Mouse (Mus musculus): ENCODE measurements around the gene Bend3. TPM values are rescaled to one million over a fixed set of nuclear protein-coding genes. Genes with fewer than 3 reads are reported as not detected.

Bend3 gene
- polyA plus RNA-seq, 1 experiment from 2014 or later: 2.8 TPM

- Histone ChIP-seq H3K27me3 (ENCODE audit: insufficient read depth, low read length) (no peaks in the 10 kb centered on the region), H3K36me3 (ENCODE audit: insufficient read depth, low read length) (no peaks in the 10 kb centered on the region), H3K4me3 (replicated peaks; ENCODE audit: low read depth, low read length) (no peak overlapping the region), H3K27ac (peak overlapping the region; percentile 77), H3K9me3 (replicated peaks; ENCODE audit: low read length) (no peaks in the 10 kb centered on the region), H3K4me1 (replicated peaks; ENCODE audit: insufficient read depth, low read length) (no peaks in the 10 kb centered on the region), H3K9ac (ENCODE audit: low read depth, low read length) (no peak overlapping the region), H3K4me2 (ENCODE audit: low read length) (no peak overlapping the region)
- DNase-seq (ENCODE audit: low spot score): peak; percentile 28
- WGBS: 63% methylated on average over 5 of the region's 5 CpGs
- TF ChIP-seq CTCF (IDR thresholded peaks at IDR 0.05; ENCODE audit: low read depth): no peak
- peak; percentile 88 for ATAC-seq (replicated peaks; ENCODE audit: low FRiP score, low read depth)
These were observed 15.8 kb upstream of the Bend3 start for GRCm38 (mm10) chr10:43462821-43463220.

GRCm38 (mm10) chr10:43463227-43463626, 15.4 kb upstream of the Bend3 start:
- WGBS: 36% methylated on average over 3 of the region's 3 CpGs
- DNase-seq (ENCODE audit: low spot score): no peak
- H3K4me1 ChIP-seq (replicated peaks; ENCODE audit: insufficient read depth, low read length): no peaks in the 10 kb centered on the region
- no peak for TF ChIP-seq CTCF (IDR thresholded peaks at IDR 0.05; ENCODE audit: low read depth)
- no peak overlapping the region for H3K4me3 ChIP-seq (replicated peaks; ENCODE audit: low read depth, low read length)
- no peak overlapping the region for H3K4me2 ChIP-seq (ENCODE audit: low read length)
- H3K9me3 ChIP-seq (replicated peaks; ENCODE audit: low read length): no peaks in the 10 kb centered on the region
- no peaks in the 10 kb centered on the region for H3K27me3 ChIP-seq (ENCODE audit: insufficient read depth, low read length)
- ATAC-seq (replicated peaks; ENCODE audit: low FRiP score, low read depth): peak; percentile 47
- peak overlapping the region; percentile 77 for H3K27ac ChIP-seq
- H3K9ac ChIP-seq (ENCODE audit: low read depth, low read length): no peak overlapping the region
- H3K36me3 ChIP-seq (ENCODE audit: insufficient read depth, low read length): no peaks in the 10 kb centered on the region

GRCm38 (mm10) chr10:43466223-43466622, 12.4 kb upstream of the Bend3 start:
- H3K4me2 ChIP-seq (ENCODE audit: low read length): no peak overlapping the region
- H3K9ac ChIP-seq (ENCODE audit: low read depth, low read length): no peak overlapping the region
- H3K4me1 ChIP-seq (replicated peaks; ENCODE audit: insufficient read depth, low read length): no peaks in the 10 kb centered on the region
- H3K36me3 ChIP-seq (ENCODE audit: insufficient read depth, low read length): no peaks in the 10 kb centered on the region
- WGBS: 83% methylated on average over 2 of the region's 2 CpGs
- ATAC-seq (replicated peaks; ENCODE audit: low FRiP score, low read depth) (no peak), DNase-seq (ENCODE audit: low spot score) (no peak)
- no peak overlapping the region for H3K27ac ChIP-seq
- no peaks in the 10 kb centered on the region for H3K27me3 ChIP-seq (ENCODE audit: insufficient read depth, low read length)
- H3K4me3 ChIP-seq (replicated peaks; ENCODE audit: low read depth, low read length): no peak overlapping the region
- TF ChIP-seq CTCF (IDR thresholded peaks at IDR 0.05; ENCODE audit: low read depth): no peak
- H3K9me3 ChIP-seq (replicated peaks; ENCODE audit: low read length): no peaks in the 10 kb centered on the region

- no peaks in the 10 kb centered on the region for H3K9me3 ChIP-seq (replicated peaks; ENCODE audit: low read length)
- no peak for TF ChIP-seq CTCF (IDR thresholded peaks at IDR 0.05; ENCODE audit: low read depth)
- no peak overlapping the region for H3K4me3 ChIP-seq (replicated peaks; ENCODE audit: low read depth, low read length)
These were observed 11.0 kb upstream of the Bend3 start for GRCm38 (mm10) chr10:43467659-43468058.

GRCm38 (mm10) chr10:43468293-43468692, 10.3 kb upstream of the Bend3 start:
- no peaks in the 10 kb centered on the region for H3K9me3 ChIP-seq (replicated peaks; ENCODE audit: low read length)
- H3K36me3 ChIP-seq (ENCODE audit: insufficient read depth, low read length): no peaks in the 10 kb centered on the region
- H3K9ac ChIP-seq (ENCODE audit: low read depth, low read length): no peak overlapping the region
- H3K4me2 ChIP-seq (ENCODE audit: low read length): no peak overlapping the region
- ATAC-seq (replicated peaks; ENCODE audit: low FRiP score, low read depth): no peak
- no peak overlapping the region for H3K4me3 ChIP-seq (replicated peaks; ENCODE audit: low read depth, low read length)
- H3K27ac ChIP-seq: no peak overlapping the region
- no peaks in the 10 kb centered on the region for H3K4me1 ChIP-seq (replicated peaks; ENCODE audit: insufficient read depth, low read length)
- 93% methylated on average over 6 of the region's 6 CpGs for WGBS
- no peak for TF ChIP-seq CTCF (IDR thresholded peaks at IDR 0.05; ENCODE audit: low read depth)
- H3K27me3 ChIP-seq (ENCODE audit: insufficient read depth, low read length): no peaks in the 10 kb centered on the region
- no peak for DNase-seq (ENCODE audit: low spot score)

More at GRCm38 (mm10) chr10:43467659-43468058, 11.0 kb upstream of the Bend3 start:
- H3K9ac ChIP-seq (ENCODE audit: low read depth, low read length): no peak overlapping the region
- ATAC-seq (replicated peaks; ENCODE audit: low FRiP score, low read depth): 0 out of 2 replicates have a peak, but pooled peaks have one; percentile 29
- WGBS: 29% methylated on average over 13 of the region's 13 CpGs
- no peaks in the 10 kb centered on the region for H3K4me1 ChIP-seq (replicated peaks; ENCODE audit: insufficient read depth, low read length)
- H3K27me3 ChIP-seq (ENCODE audit: insufficient read depth, low read length): no peaks in the 10 kb centered on the region
- DNase-seq (ENCODE audit: low spot score): peak; percentile 38
- H3K36me3 ChIP-seq (ENCODE audit: insufficient read depth, low read length): no peaks in the 10 kb centered on the region
- H3K27ac ChIP-seq: no peak overlapping the region
- H3K4me2 ChIP-seq (ENCODE audit: low read length): peak overlapping the region; percentile 39

GRCm38 (mm10) chr10:43475376-43475775, 3.3 kb upstream of the Bend3 start:
- WGBS: 54% methylated on average over 4 of the region's 4 CpGs
- peak; percentile 67 for TF ChIP-seq CTCF (IDR thresholded peaks at IDR 0.05; ENCODE audit: low read depth)
- no peaks in the 10 kb centered on the region for H3K9me3 ChIP-seq (replicated peaks; ENCODE audit: low read length)
- H3K27me3 ChIP-seq (ENCODE audit: insufficient read depth, low read length): no peaks in the 10 kb centered on the region
- no peak overlapping the region for H3K4me3 ChIP-seq (replicated peaks; ENCODE audit: low read depth, low read length)
- peaks cover 6% of the 10 kb centered on the region; the same call in 1 of the 2 replicates for H3K4me1 ChIP-seq (replicated peaks; ENCODE audit: insufficient read depth, low read length)
- no peak overlapping the region for H3K9ac ChIP-seq (ENCODE audit: low read depth, low read length)
- no peaks in the 10 kb centered on the region for H3K36me3 ChIP-seq (ENCODE audit: insufficient read depth, low read length)
- DNase-seq (ENCODE audit: low spot score) (no peak), ATAC-seq (replicated peaks; ENCODE audit: low FRiP score, low read depth) (no peak)
- H3K4me2 ChIP-seq (ENCODE audit: low read length): no peak overlapping the region
- no peak overlapping the region for H3K27ac ChIP-seq

- peak overlapping the region; percentile 92 for H3K4me3 ChIP-seq (replicated peaks; ENCODE audit: low read depth, low read length)
- no peaks in the 10 kb centered on the region for H3K36me3 ChIP-seq (ENCODE audit: insufficient read depth, low read length)
- H3K27ac ChIP-seq: peak overlapping the region; percentile 98
- H3K4me2 ChIP-seq (ENCODE audit: low read length): peak overlapping the region; percentile 100
- H3K9ac ChIP-seq (ENCODE audit: low read depth, low read length): 0 out of 2 replicates have a peak overlapping the region, but pooled peaks have one; percentile 97
- H3K4me1 ChIP-seq (replicated peaks; ENCODE audit: insufficient read depth, low read length): peaks cover 16% of the 10 kb centered on the region; the same call in 1 of the 2 replicates
- WGBS: 19% methylated on average over 9 of the region's 9 CpGs
- no peak for DNase-seq (ENCODE audit: low spot score)
- no peaks in the 10 kb centered on the region for H3K27me3 ChIP-seq (ENCODE audit: insufficient read depth, low read length)
- no peak for TF ChIP-seq CTCF (IDR thresholded peaks at IDR 0.05; ENCODE audit: low read depth)
- ATAC-seq (replicated peaks; ENCODE audit: low FRiP score, low read depth): no peak
- no peaks in the 10 kb centered on the region for H3K9me3 ChIP-seq (replicated peaks; ENCODE audit: low read length)
These were observed 1.2 kb upstream of the Bend3 start for GRCm38 (mm10) chr10:43477459-43477858.

All from kidney, postnatal 0 days (tissue).